Mouse (Mus musculus) stomach, embryonic 16.5 days (tissue): ENCODE results near the gene Specc1. TPM values are rescaled to one million over a fixed set of nuclear protein-coding genes. Genes with fewer than 3 reads are reported as not detected.

ENCODE experiments used
- ATAC-seq: fragments of 200-750 bp; cut with Nextera tagmentation; 2 replicates; pipeline ENCODE4 v1.8.0; 2017; ENCODE audit warnings: moderate number of reproducible peaks, moderate TSS enrichment; ENCODE audit not compliant: insufficient read depth, low FRiP score
- H3K27ac ChIP-seq: fragments of 300-500 bp; sonication (generic); 2 replicates; pipeline ENCODE4 v1.5.1; 2014; ENCODE audit warnings: low read length
- H3K27me3 ChIP-seq: fragments of 300-500 bp; sonication (generic); 2 replicates; pipeline ENCODE4 v1.6.1; 2014; ENCODE audit warnings: low read length, control low read depth, mixed read lengths; ENCODE audit not compliant: control insufficient read depth, insufficient read depth
- H3K36me3 ChIP-seq: fragments of 300-500 bp; sonication (generic); 2 replicates; pipeline ENCODE4 v1.6.1; 2014; ENCODE audit warnings: low read length; ENCODE audit not compliant: control insufficient read depth, insufficient read depth
- H3K4me1 ChIP-seq: fragments of 300-500 bp; sonication (generic); 2 replicates; pipeline ENCODE4 v1.6.1; 2014; ENCODE audit warnings: low read length, control low read depth, mixed read lengths; ENCODE audit not compliant: control insufficient read depth, insufficient read depth
- H3K4me2 ChIP-seq: fragments of 300-500 bp; sonication (generic); 2 replicates; pipeline ENCODE4 v1.6.1; 2014; ENCODE audit warnings: low read depth, low read length, mixed read lengths
- H3K4me3 ChIP-seq: fragments of 300-500 bp; sonication (generic); replicated peaks from 2 replicates; pipeline ENCODE4 v1.5.1; 2014; ENCODE audit warnings: mild to moderate bottlenecking, low read length
- H3K9ac ChIP-seq: fragments of 300-500 bp; sonication (generic); 2 replicates; pipeline ENCODE4 v1.6.1; 2014; ENCODE audit warnings: low read length
- H3K9me3 ChIP-seq: fragments of 300-500 bp; sonication (generic); replicated peaks from 2 replicates; pipeline ENCODE4 v1.6.1; 2016; ENCODE audit warnings: low read length, control low read depth; ENCODE audit not compliant: control insufficient read depth
- WGBS: fragments of 180-500 bp; shearing (Covaris S2); extraction: QIAGEN DNeasy Blood & Tissue Kit; methylation state at CpG from one replicate; pipeline ENCODE4 v1.1.7; 2014; 5-methylcytosine and 5-hydroxymethylcytosine counted together
- polyA plus RNA-seq: library from polyadenylated mRNA; unstranded; fragments of >200 nt; fragmentation: Nextera tagmentation; extraction: Ambion mirVana; gene quantifications from 2 replicates; pipeline ENCODE4 v1.2.1, GENCODE M21; 2015

Specc1 gene
- polyA plus RNA-seq, 1 experiment from 2014 or later = 7.7 TPM

DNA sequence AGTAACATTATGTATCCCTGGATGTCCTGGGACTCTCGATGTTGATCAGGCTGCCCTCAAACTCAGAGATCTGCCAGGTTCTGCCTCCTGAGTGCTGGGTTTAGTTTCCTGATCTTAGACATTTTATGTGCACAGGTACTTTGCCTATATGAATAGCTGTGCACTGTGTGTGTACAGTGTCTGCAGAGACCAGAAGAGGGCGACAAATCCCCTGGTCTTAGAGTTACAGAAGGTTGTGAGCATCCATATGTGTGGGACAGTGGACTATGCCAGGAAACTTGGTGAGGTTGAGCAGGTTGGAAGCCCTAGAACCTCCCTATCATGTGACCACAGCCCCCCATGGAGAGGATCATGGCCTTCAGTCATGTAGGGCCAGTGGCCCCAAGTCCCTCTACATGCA, 24.7 kb downstream of the Specc1 start:
- Histone ChIP-seq H3K9ac (no peak overlapping the region), H3K9me3 (no peaks in the 10 kb centered on the region), H3K27ac (no peak overlapping the region), H3K4me1 (no peaks in the 10 kb centered on the region; the same call in 1 of the 2 replicates), H3K27me3 (no peaks in the 10 kb centered on the region), H3K4me2 (no peak overlapping the region), H3K4me3 (no peak overlapping the region), H3K36me3 (no peaks in the 10 kb centered on the region)
- ATAC-seq = no peak
- WGBS = 66% methylated on average over 2 of the region's 2 CpGs

DNA sequence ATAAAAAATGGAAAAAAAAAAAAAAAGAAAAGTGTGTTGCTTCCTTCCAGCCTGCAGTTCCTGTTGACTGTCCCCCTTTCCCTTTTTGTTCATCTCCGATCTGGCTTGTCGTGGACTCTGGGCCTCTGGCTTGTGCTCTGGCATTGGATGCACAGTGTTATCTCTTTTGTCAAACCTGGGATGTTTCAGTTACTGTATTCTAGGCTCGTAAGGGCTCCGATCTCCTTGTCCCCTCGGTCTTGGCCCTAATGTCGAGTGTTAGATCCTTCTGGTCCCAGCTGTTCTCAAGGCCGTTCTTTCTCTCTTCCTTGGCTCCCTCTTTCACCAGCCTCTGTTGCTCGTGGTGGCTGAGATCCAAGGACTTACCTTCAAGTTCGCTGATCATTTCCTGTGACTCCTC, 26.3 kb downstream of the Specc1 start:
- no peak overlapping the region for H3K27ac ChIP-seq
- 70% methylated on average over 9 of the region's 9 CpGs for WGBS
- no peaks in the 10 kb centered on the region for H3K27me3 ChIP-seq

DNA sequence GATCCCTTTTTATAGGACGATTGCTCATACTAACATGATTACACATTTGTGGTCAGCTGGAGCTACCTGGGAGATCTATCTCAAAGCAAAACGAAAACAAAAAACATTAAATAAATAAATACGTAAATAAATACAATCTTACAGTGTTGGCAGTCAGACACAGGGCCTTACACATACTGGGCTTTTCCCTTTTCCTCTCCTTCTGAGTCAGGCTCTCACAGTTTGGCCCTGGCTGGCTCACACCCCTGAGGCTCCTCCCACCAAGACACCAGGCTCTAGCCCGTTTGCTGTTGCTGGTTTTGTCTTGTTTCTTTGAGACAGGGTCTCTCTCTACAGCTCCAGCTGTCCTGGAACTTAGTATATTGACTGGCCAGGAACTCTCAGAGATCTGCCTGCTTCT, 30.4 kb downstream of the Specc1 start:
- H3K9me3 ChIP-seq = no peaks in the 10 kb centered on the region

More for the DNA sequence above, 26.3 kb downstream of the Specc1 start:
- H3K9me3 ChIP-seq = no peaks in the 10 kb centered on the region
- no peaks in the 10 kb centered on the region for H3K4me1 ChIP-seq
- no peak overlapping the region for H3K4me3 ChIP-seq
- no peak overlapping the region for H3K4me2 ChIP-seq
- no peak for ATAC-seq
- H3K36me3 ChIP-seq = no peaks in the 10 kb centered on the region
- no peak overlapping the region for H3K9ac ChIP-seq

DNA sequence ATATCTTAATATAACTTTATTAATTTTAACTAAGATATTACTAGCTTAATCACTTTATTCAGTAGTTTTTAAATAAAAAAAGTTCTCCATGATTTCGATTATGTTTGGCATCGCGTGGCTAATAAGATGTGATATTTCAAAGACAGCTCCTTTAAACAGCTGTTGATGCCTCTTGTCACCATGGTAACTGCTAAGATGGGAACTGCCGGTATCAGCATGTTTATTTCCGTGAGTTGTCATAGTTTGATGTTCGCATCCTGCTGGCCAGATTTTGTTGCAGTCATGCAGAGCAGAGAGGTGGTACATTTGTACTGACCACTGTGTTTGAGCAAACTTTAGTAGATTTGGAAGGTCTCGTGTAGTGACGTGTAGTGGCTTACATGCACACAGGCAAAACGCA, 33.1 kb downstream of the Specc1 start:
- no peaks in the 10 kb centered on the region for H3K9me3 ChIP-seq
- H3K4me2 ChIP-seq = no peak overlapping the region
- H3K27me3 ChIP-seq = no peaks in the 10 kb centered on the region
- H3K4me3 ChIP-seq = no peak overlapping the region
- no peak overlapping the region for H3K27ac ChIP-seq
- no peak for ATAC-seq
- 49% methylated on average over 9 of the region's 9 CpGs for WGBS
- H3K36me3 ChIP-seq = no peaks in the 10 kb centered on the region
- no peaks in the 10 kb centered on the region for H3K4me1 ChIP-seq
- H3K9ac ChIP-seq = no peak overlapping the region

More for the DNA sequence above, 30.4 kb downstream of the Specc1 start:
- no peaks in the 10 kb centered on the region for H3K4me1 ChIP-seq
- ATAC-seq = no peak
- no peak overlapping the region for H3K4me3 ChIP-seq
- 70% methylated on average over 4 of the region's 4 CpGs for WGBS
- no peak overlapping the region for H3K4me2 ChIP-seq
- H3K9ac ChIP-seq = no peak overlapping the region
- no peak overlapping the region for H3K27ac ChIP-seq
- no peaks in the 10 kb centered on the region for H3K36me3 ChIP-seq
- no peaks in the 10 kb centered on the region for H3K27me3 ChIP-seq

DNA sequence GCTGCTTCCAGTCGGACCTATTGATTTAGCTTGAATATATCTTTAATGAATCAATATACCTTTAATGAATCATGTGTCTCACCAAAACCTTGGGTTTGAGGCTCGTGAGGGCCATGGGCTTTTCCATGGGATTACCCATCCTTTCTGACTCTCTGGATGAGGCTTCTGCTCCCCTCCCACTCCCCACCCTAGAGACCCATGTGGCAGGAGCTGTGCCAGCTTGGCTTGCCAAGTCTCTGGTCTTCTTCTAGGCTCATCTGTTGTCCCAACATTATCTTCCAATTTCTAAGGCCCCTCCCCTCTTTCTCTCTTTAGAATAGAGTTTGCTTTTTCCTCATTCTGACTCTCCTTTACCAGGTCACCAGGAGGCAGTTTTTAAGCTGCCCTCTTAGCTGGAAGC, 35.0 kb downstream of the Specc1 start:
- H3K27ac ChIP-seq = no peak overlapping the region
- H3K9ac ChIP-seq = no peak overlapping the region
- no peak for ATAC-seq
- H3K36me3 ChIP-seq = no peaks in the 10 kb centered on the region
- no peaks in the 10 kb centered on the region for H3K4me1 ChIP-seq
- no peak overlapping the region for H3K4me3 ChIP-seq
- 74% methylated on average over 2 of the region's 2 CpGs for WGBS
- H3K27me3 ChIP-seq = no peaks in the 10 kb centered on the region
- no peak overlapping the region for H3K4me2 ChIP-seq
- no peaks in the 10 kb centered on the region for H3K9me3 ChIP-seq

DNA sequence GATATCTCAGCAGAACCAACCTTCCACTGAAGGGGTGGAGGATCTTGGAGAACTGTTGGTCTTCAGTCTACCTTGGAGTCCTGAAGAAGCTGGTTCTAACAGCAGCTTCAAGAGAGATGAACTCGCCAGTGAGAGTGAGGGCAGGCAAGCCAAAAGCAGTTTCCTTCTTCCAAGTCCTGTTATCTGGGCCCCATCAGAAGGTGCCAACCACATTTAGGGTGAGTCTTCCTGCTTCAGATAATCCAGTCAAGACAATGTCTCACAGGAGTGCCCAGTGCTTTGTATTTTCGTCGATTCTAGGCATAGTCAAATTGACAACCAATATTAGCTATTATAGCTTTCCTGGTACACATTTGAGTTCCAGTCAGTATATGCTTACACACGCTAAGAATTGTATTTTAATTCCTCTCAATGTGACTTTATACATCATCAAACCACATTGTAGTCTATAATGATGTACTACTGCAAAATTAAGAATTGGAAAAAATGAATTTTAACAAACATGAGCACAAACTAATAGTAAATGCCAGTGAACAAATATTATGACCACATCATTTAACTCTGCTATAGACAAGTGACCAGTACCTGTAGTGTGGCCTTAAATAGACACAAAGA, 36.2 kb downstream of the Specc1 start:
- WGBS = 85% methylated on average over 4 of the region's 4 CpGs
- Histone ChIP-seq H3K9me3 (no peaks in the 10 kb centered on the region), H3K9ac (no peak overlapping the region)

DNA sequence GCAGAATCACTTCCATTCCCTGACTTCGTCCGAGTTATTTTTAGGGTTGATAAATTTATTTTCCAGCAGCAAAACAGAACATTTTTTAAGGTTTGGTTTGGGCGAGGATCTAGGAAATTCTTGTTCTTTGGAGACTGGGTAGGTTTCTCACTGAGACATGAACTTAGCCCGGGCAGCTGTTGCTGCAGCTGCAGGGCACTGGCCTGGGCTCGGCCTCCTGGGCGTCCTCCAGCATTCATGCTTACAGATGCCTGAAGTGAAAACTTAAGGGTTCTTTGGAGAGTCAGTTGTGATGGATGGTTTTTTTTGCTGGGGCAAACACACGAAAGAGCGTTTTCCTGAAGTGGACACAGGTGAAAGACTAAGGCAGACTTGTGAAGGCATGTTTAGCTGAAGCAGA, 42.9 kb downstream of the Specc1 start:
- no peaks in the 10 kb centered on the region for H3K9me3 ChIP-seq
- no peak overlapping the region for H3K4me3 ChIP-seq
- WGBS = 80% methylated on average over 8 of the region's 8 CpGs
- H3K4me1 ChIP-seq = no peaks in the 10 kb centered on the region
- H3K27me3 ChIP-seq = no peaks in the 10 kb centered on the region
- no peak for ATAC-seq
- no peak overlapping the region for H3K27ac ChIP-seq
- H3K9ac ChIP-seq = no peak overlapping the region
- H3K4me2 ChIP-seq = no peak overlapping the region
- H3K36me3 ChIP-seq = no peaks in the 10 kb centered on the region

More for the DNA sequence above, 36.2 kb downstream of the Specc1 start:
- Histone ChIP-seq H3K36me3 (no peaks in the 10 kb centered on the region), H3K27ac (no peak overlapping the region), H3K4me1 (no peaks in the 10 kb centered on the region), H3K27me3 (no peaks in the 10 kb centered on the region), H3K4me3 (no peak overlapping the region), H3K4me2 (no peak overlapping the region)
- ATAC-seq = no peak

DNA sequence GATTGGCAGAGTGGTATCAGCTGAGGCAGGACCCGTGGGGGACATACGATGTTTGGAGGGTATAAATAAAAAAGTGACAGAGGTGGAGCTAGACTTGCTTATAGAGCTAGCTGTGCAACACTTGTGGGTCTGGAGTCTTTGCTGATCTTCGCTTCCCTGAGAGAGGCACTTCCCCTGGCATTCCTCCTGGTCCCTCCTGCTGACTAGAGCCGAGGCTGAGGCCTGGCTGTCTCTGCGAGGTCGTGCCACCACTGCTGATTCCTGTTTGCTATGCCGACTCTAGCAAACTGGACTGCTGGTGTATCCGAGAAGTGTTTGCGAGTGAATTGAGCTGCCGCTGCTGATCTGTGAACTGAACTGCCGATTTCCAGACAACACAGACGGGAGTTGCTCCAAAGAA, 43.5 kb downstream of the Specc1 start:
- ATAC-seq = no peak
- Histone ChIP-seq H3K36me3 (no peaks in the 10 kb centered on the region), H3K27me3 (no peaks in the 10 kb centered on the region), H3K27ac (no peak overlapping the region), H3K4me1 (no peaks in the 10 kb centered on the region), H3K9ac (no peak overlapping the region), H3K9me3 (no peaks in the 10 kb centered on the region), H3K4me3 (no peak overlapping the region), H3K4me2 (no peak overlapping the region)
- WGBS = 84% methylated on average over 12 of the region's 12 CpGs

DNA sequence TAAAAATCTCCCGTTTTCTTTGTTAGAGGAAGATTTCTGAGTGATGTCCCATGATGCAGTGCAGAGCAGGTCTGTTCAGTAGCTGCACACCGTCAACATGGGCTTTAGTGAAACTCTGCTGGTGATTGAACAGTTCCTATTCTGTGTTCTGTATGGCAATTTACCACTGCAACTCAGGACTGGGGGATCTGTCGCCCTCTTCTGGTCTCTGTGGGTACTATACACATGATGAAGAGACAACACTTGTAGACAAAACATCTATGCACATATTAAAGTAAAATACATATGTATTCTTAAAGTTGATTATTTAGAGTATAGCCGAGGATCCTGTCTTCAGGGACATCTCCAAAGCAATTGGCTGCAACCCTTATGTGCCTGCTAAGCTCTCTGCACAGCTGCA, 45.4 kb downstream of the Specc1 start:
- Histone ChIP-seq H3K27me3 (no peaks in the 10 kb centered on the region), H3K27ac (no peak overlapping the region), H3K4me2 (no peak overlapping the region), H3K36me3 (no peaks in the 10 kb centered on the region), H3K4me3 (no peak overlapping the region), H3K4me1 (peaks cover 11% of the 10 kb centered on the region; the same call in 1 of the 2 replicates), H3K9ac (no peak overlapping the region), H3K9me3 (no peaks in the 10 kb centered on the region)
- ATAC-seq = no peak
- WGBS = 68% methylated on average over 4 of the region's 4 CpGs
